Mouse (Mus musculus) hindbrain, postnatal 0 days (tissue): ENCODE measurements around the gene Fbln1. TPM values are rescaled to one million over a fixed set of nuclear protein-coding genes. Genes with fewer than 3 reads are reported as not detected.

Source experiments
- ATAC-seq: fragments of 200-750 bp; cut with Nextera tagmentation; 2 replicates; pipeline ENCODE4 v1.8.0; 2017; ENCODE audit warnings: mild to moderate bottlenecking, moderate TSS enrichment, moderate library complexity
- DNase-seq: peaks from one replicate; pipeline ENCODE4 v3.0.0-alpha.2; 2015; ENCODE audit warnings: low spot score
- H3K27ac ChIP-seq: fragments of 300-500 bp; sonication (generic); 2 replicates; pipeline ENCODE4 v1.5.1; 2014; ENCODE audit warnings: mild to moderate bottlenecking
- H3K27me3 ChIP-seq: fragments of 300-500 bp; sonication (generic); 2 replicates; pipeline ENCODE4 v1.6.1; 2014; ENCODE audit warnings: low read length, mixed read lengths; ENCODE audit not compliant: insufficient read depth
- H3K36me3 ChIP-seq: fragments of 300-500 bp; sonication (generic); 2 replicates; pipeline ENCODE4 v1.6.1; 2014; ENCODE audit warnings: low read length, mixed read lengths; ENCODE audit not compliant: insufficient read depth
- H3K4me1 ChIP-seq: fragments of 300-500 bp; sonication (generic); 2 replicates; pipeline ENCODE4 v1.6.1; 2014; ENCODE audit warnings: antibody characterized with exemption, low read length, mixed read lengths; ENCODE audit not compliant: insufficient read depth
- H3K4me2 ChIP-seq: fragments of 300-500 bp; sonication (generic); 2 replicates; pipeline ENCODE4 v1.6.1; 2014; ENCODE audit warnings: low read depth, mild to moderate bottlenecking, low read length, moderate library complexity, mixed read lengths
- H3K4me3 ChIP-seq: fragments of 300-500 bp; sonication (generic); 2 replicates; pipeline ENCODE4 v1.5.1; 2014; ENCODE audit warnings: low read length
- H3K9ac ChIP-seq: fragments of 300-500 bp; sonication (generic); replicated peaks from 2 replicates; pipeline ENCODE4 v1.6.1; 2014; ENCODE audit warnings: mild to moderate bottlenecking, low read length, moderate library complexity, mixed read lengths
- H3K9me3 ChIP-seq: fragments of 300-500 bp; sonication (generic); 2 replicates; pipeline ENCODE4 v1.6.1; 2016; ENCODE audit warnings: low read length, mixed read lengths
- CTCF ChIP-seq: IDR thresholded peaks from 2 replicates; pipeline ENCODE4 v1.5.1; 2016; ENCODE audit warnings: antibody characterized with exemption, control low read depth, low read depth
- WGBS: fragments of 180-500 bp; shearing (Covaris S2); extraction: QIAGEN DNeasy Blood & Tissue Kit; methylation state at CpG from one replicate; pipeline ENCODE4 v1.1.7; 2014; 5-methylcytosine and 5-hydroxymethylcytosine counted together
- polyA plus RNA-seq: library from polyadenylated mRNA; unstranded; fragments of >200 nt; fragmentation: Nextera tagmentation; extraction: Ambion mirVana; gene quantifications from 2 replicates; pipeline ENCODE4 v1.2.1, GENCODE M21; 2015
- total RNA-seq: library from RNA; depleted of rRNA; stranded (reverse); fragments of >200 nt; gene quantifications from 2 replicates; pipeline ENCODE4 v1.2.3, GENCODE M21; 2014

Gene Fbln1
- total and polyA plus RNA-seq, 2 experiments from 2014 or later, result 48.3 to 73.9 TPM

GRCm38 (mm10) chr15:85182063-85182462 is 23.7 kb upstream of the Fbln1 start:
- H3K36me3 ChIP-seq, result no peaks in the 10 kb centered on the region
- no peak for TF ChIP-seq CTCF
- no peak overlapping the region for H3K9ac ChIP-seq
- no peaks in the 10 kb centered on the region for H3K9me3 ChIP-seq
- no peaks in the 10 kb centered on the region for H3K4me1 ChIP-seq
- 92% methylated on average over 4 of the region's 4 CpGs for WGBS
- no peak overlapping the region for H3K4me2 ChIP-seq
- H3K27me3 ChIP-seq, result no peaks in the 10 kb centered on the region
- no peak overlapping the region for H3K27ac ChIP-seq
- DNase-seq (no peak), ATAC-seq (no peak)
- H3K4me3 ChIP-seq, result no peak overlapping the region

- Histone ChIP-seq H3K4me1 (no peaks in the 10 kb centered on the region), H3K9me3 (no peaks in the 10 kb centered on the region), H3K9ac (no peak overlapping the region), H3K4me3 (no peak overlapping the region), H3K27ac (no peak overlapping the region), H3K4me2 (no peak overlapping the region), H3K27me3 (no peaks in the 10 kb centered on the region), H3K36me3 (no peaks in the 10 kb centered on the region)
- DNase-seq (no peak), ATAC-seq (no peak)
- WGBS, result 54% methylated on average over 7 of the region's 7 CpGs
- TF ChIP-seq CTCF, result no peak
Measured at GRCm38 (mm10) chr15:85186916-85187315, 18.8 kb upstream of the Fbln1 start.

GRCm38 (mm10) chr15:85188167-85188778 is 17.5 kb upstream of the Fbln1 start:
- DNase-seq (no peak), ATAC-seq (no peak)
- TF ChIP-seq CTCF, result no peak
- H3K27ac ChIP-seq, result no peak overlapping the region; the same call in 1 of the 2 replicates
- H3K27me3 ChIP-seq, result no peaks in the 10 kb centered on the region
- H3K9ac ChIP-seq, result no peak overlapping the region
- no peaks in the 10 kb centered on the region for H3K4me1 ChIP-seq
- H3K4me2 ChIP-seq, result no peak overlapping the region
- 48% methylated on average over 8 of the region's 8 CpGs for WGBS
- H3K9me3 ChIP-seq, result no peaks in the 10 kb centered on the region
- no peak overlapping the region for H3K4me3 ChIP-seq
- no peaks in the 10 kb centered on the region for H3K36me3 ChIP-seq

- DNase-seq (peak; percentile 61), ATAC-seq (peak; percentile 41; the same call in 1 of the 2 replicates)
- TF ChIP-seq CTCF, result no peak
- H3K4me3 ChIP-seq, result no peak overlapping the region
- peak overlapping the region; percentile 56; the same call in 1 of the 2 replicates for H3K27ac ChIP-seq
- WGBS, result 23% methylated on average over 14 of the region's 14 CpGs
- no peaks in the 10 kb centered on the region for H3K36me3 ChIP-seq
- H3K9ac ChIP-seq, result peak overlapping the region; percentile 17; the same call in 1 of the 2 replicates
- no peaks in the 10 kb centered on the region for H3K27me3 ChIP-seq
- H3K4me1 ChIP-seq, result peaks cover 11% of the 10 kb centered on the region
- no peak overlapping the region for H3K4me2 ChIP-seq
- no peaks in the 10 kb centered on the region for H3K9me3 ChIP-seq
Measured at GRCm38 (mm10) chr15:85200446-85201289, 5.1 kb upstream of the Fbln1 start.

GRCm38 (mm10) chr15:85202199-85202598 is 3.5 kb upstream of the Fbln1 start:
- 60% methylated on average over 9 of the region's 9 CpGs for WGBS
- H3K9ac ChIP-seq, result no peak overlapping the region
- peaks cover 13% of the 10 kb centered on the region for H3K4me1 ChIP-seq
- H3K27me3 ChIP-seq, result no peaks in the 10 kb centered on the region
- TF ChIP-seq CTCF, result no peak
- H3K27ac ChIP-seq, result no peak overlapping the region
- DNase-seq (no peak), ATAC-seq (no peak)
- no peaks in the 10 kb centered on the region for H3K36me3 ChIP-seq
- H3K9me3 ChIP-seq, result no peaks in the 10 kb centered on the region
- no peak overlapping the region for H3K4me3 ChIP-seq
- H3K4me2 ChIP-seq, result no peak overlapping the region

GRCm38 (mm10) chr15:85202787-85203186 is 3.0 kb upstream of the Fbln1 start:
- no peak for ATAC-seq
- Histone ChIP-seq H3K9me3 (no peaks in the 10 kb centered on the region), H3K4me3 (no peak overlapping the region), H3K9ac (no peak overlapping the region), H3K4me2 (no peak overlapping the region), H3K27ac (no peak overlapping the region), H3K27me3 (no peaks in the 10 kb centered on the region), H3K36me3 (no peaks in the 10 kb centered on the region), H3K4me1 (peaks cover 14% of the 10 kb centered on the region)
- peak; percentile 45 for DNase-seq
- WGBS, result 51% methylated on average over 5 of the region's 5 CpGs
- no peak for TF ChIP-seq CTCF

GRCm38 (mm10) chr15:85204383-85204782 is 1.4 kb upstream of the Fbln1 start:
- no peak overlapping the region for H3K27ac ChIP-seq
- DNase-seq (no peak), ATAC-seq (no peak)
- no peak overlapping the region for H3K9ac ChIP-seq
- no peak overlapping the region for H3K4me2 ChIP-seq
- no peaks in the 10 kb centered on the region for H3K27me3 ChIP-seq
- 54% methylated on average over 8 of the region's 8 CpGs for WGBS
- TF ChIP-seq CTCF, result no peak
- no peaks in the 10 kb centered on the region for H3K36me3 ChIP-seq
- H3K9me3 ChIP-seq, result no peaks in the 10 kb centered on the region
- H3K4me1 ChIP-seq, result peaks cover 14% of the 10 kb centered on the region
- no peak overlapping the region for H3K4me3 ChIP-seq
